Mouse (Mus musculus): ENCODE measurements around the gene Khsrp. TPM values are rescaled to one million over a fixed set of nuclear protein-coding genes. Genes with fewer than 3 reads are reported as not detected.
A peak's percentile ranks its signal among the peaks of the same experiment; 100 is the strongest.

Khsrp gene
- polyA plus RNA-seq, 1 experiment from 2014 or later: 25.6 TPM

- Histone ChIP-seq H3K27me3 (ENCODE audit: insufficient read depth, low read length) (peaks cover 9% of the 10 kb centered on the region), H3K27ac (ENCODE audit: low read length) (no peak overlapping the region), H3K9me3 (ENCODE audit: low read length) (no peaks in the 10 kb centered on the region), H3K4me2 (replicated peaks; ENCODE audit: low read depth, low read length) (no peak overlapping the region), H3K4me3 (ENCODE audit: low read length) (no peak overlapping the region), H3K9ac (replicated peaks; ENCODE audit: low read length) (no peak overlapping the region), H3K36me3 (ENCODE audit: insufficient read depth, low read length) (no peaks in the 10 kb centered on the region), H3K4me1 (ENCODE audit: insufficient read depth, low read length) (no peaks in the 10 kb centered on the region)
- 47% methylated on average over 8 of the region's 8 CpGs for whole genome bisulfite sequencing
- no peak for ATAC-seq (ENCODE audit: low FRiP score, low TSS enrichment)
Observed at GRCm38 (mm10) chr17:57038978-57039377, 7.7 kb upstream of the Khsrp start.

GRCm38 (mm10) chr17:57032854-57033253, 1.5 kb upstream of the Khsrp start:
- no peaks in the 10 kb centered on the region for H3K9me3 ChIP-seq (ENCODE audit: low read length)
- 89% methylated on average over 4 of the region's 4 CpGs for WGBS
- peak overlapping the region; percentile 60 for H3K4me2 ChIP-seq (replicated peaks; ENCODE audit: low read depth, low read length)
- peaks cover 8% of the 10 kb centered on the region for H3K36me3 ChIP-seq (ENCODE audit: insufficient read depth, low read length)
- H3K27ac ChIP-seq (ENCODE audit: low read length): no peak overlapping the region
- no peaks in the 10 kb centered on the region for H3K27me3 ChIP-seq (ENCODE audit: insufficient read depth, low read length)
- peak overlapping the region; percentile 49; the same call in 1 of the 2 replicates for H3K4me3 ChIP-seq (ENCODE audit: low read length)
- no peak for ATAC-seq (ENCODE audit: low FRiP score, low TSS enrichment)
- H3K9ac ChIP-seq (replicated peaks; ENCODE audit: low read length): no peak overlapping the region; the same call in 1 of the 2 replicates
- H3K4me1 ChIP-seq (ENCODE audit: insufficient read depth, low read length): peaks cover 18% of the 10 kb centered on the region

GRCm38 (mm10) chr17:57031661-57032420, 519 bp upstream of the Khsrp start:
- H3K4me2 ChIP-seq (replicated peaks; ENCODE audit: low read depth, low read length): peak overlapping the region; percentile 60
- peak overlapping the region; percentile 49 for H3K4me3 ChIP-seq (ENCODE audit: low read length)
- H3K4me1 ChIP-seq (ENCODE audit: insufficient read depth, low read length): peaks cover 18% of the 10 kb centered on the region
- H3K36me3 ChIP-seq (ENCODE audit: insufficient read depth, low read length): peaks cover 17% of the 10 kb centered on the region
- peak overlapping the region; percentile 77 for H3K9ac ChIP-seq (replicated peaks; ENCODE audit: low read length)
- peak overlapping the region; percentile 91 for H3K27ac ChIP-seq (ENCODE audit: low read length)
- under 1% methylated on average over 38 of the region's 38 CpGs for WGBS
- peak; percentile 97 for ATAC-seq (ENCODE audit: low FRiP score, low TSS enrichment)
- no peaks in the 10 kb centered on the region for H3K27me3 ChIP-seq (ENCODE audit: insufficient read depth, low read length)
- H3K9me3 ChIP-seq (ENCODE audit: low read length): no peaks in the 10 kb centered on the region

DNA sequence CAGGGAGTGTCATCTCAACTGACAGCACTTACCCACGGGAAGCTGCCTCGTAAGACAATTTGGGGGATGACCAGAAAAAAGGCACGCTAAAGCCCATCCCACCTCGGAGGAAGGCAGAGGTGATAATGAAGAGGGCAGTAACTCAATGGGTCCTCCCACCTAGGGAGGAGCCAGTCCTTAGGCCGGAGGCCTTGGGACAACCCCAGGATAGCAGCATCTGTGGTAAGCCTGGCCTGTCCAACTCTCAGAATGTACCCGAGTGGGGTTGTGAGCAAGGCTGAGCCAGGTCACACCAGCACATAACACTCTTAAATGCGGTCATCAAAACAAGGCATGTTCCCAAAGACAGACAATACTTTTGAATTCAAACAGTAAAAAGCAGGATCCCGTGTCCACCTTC, 1.6 kb downstream of the Khsrp start:
- Histone ChIP-seq H3K4me2 (replicated peaks; ENCODE audit: low read depth, low read length) (peak overlapping the region; percentile 76), H3K36me3 (ENCODE audit: insufficient read depth, low read length) (peaks cover 37% of the 10 kb centered on the region), H3K27me3 (ENCODE audit: insufficient read depth, low read length) (no peaks in the 10 kb centered on the region), H3K9me3 (ENCODE audit: low read length) (no peaks in the 10 kb centered on the region), H3K4me3 (ENCODE audit: low read length) (peak overlapping the region; percentile 91), H3K4me1 (ENCODE audit: insufficient read depth, low read length) (peaks cover 18% of the 10 kb centered on the region), H3K9ac (replicated peaks; ENCODE audit: low read length) (peak overlapping the region; percentile 100), H3K27ac (ENCODE audit: low read length) (no peak overlapping the region)
- ATAC-seq (ENCODE audit: low FRiP score, low TSS enrichment): no peak
- 18% methylated on average over 8 of the region's 8 CpGs for WGBS

GRCm38 (mm10) chr17:57027471-57027870, 3.9 kb downstream of the Khsrp start:
- H3K4me2 ChIP-seq (replicated peaks; ENCODE audit: low read depth, low read length): no peak overlapping the region
- H3K36me3 ChIP-seq (ENCODE audit: insufficient read depth, low read length): peaks cover 60% of the 10 kb centered on the region
- H3K4me1 ChIP-seq (ENCODE audit: insufficient read depth, low read length): peaks cover 16% of the 10 kb centered on the region
- H3K27me3 ChIP-seq (ENCODE audit: insufficient read depth, low read length): no peaks in the 10 kb centered on the region
- H3K9me3 ChIP-seq (ENCODE audit: low read length): no peaks in the 10 kb centered on the region
- H3K9ac ChIP-seq (replicated peaks; ENCODE audit: low read length): no peak overlapping the region
- ATAC-seq (ENCODE audit: low FRiP score, low TSS enrichment): no peak
- 89% methylated on average over 4 of the region's 4 CpGs for WGBS
- no peak overlapping the region for H3K27ac ChIP-seq (ENCODE audit: low read length)
- H3K4me3 ChIP-seq (ENCODE audit: low read length): no peak overlapping the region

- 93% methylated on average over 5 of the region's 5 CpGs for WGBS
- Histone ChIP-seq H3K9ac (replicated peaks; ENCODE audit: low read length) (no peak overlapping the region), H3K36me3 (ENCODE audit: insufficient read depth, low read length) (peaks cover 62% of the 10 kb centered on the region), H3K9me3 (ENCODE audit: low read length) (no peaks in the 10 kb centered on the region), H3K27ac (ENCODE audit: low read length) (no peak overlapping the region), H3K4me1 (ENCODE audit: insufficient read depth, low read length) (no peaks in the 10 kb centered on the region), H3K4me2 (replicated peaks; ENCODE audit: low read depth, low read length) (no peak overlapping the region), H3K27me3 (ENCODE audit: insufficient read depth, low read length) (no peaks in the 10 kb centered on the region), H3K4me3 (ENCODE audit: low read length) (no peak overlapping the region)
- ATAC-seq (ENCODE audit: low FRiP score, low TSS enrichment): no peak
Observed at GRCm38 (mm10) chr17:57020960-57021359, 10.4 kb downstream of the Khsrp start.

GRCm38 (mm10) chr17:57019693-57020092, 11.6 kb downstream of the Khsrp start:
- H3K4me3 ChIP-seq (ENCODE audit: low read length): no peak overlapping the region
- H3K4me2 ChIP-seq (replicated peaks; ENCODE audit: low read depth, low read length): no peak overlapping the region
- H3K27ac ChIP-seq (ENCODE audit: low read length): no peak overlapping the region
- no peaks in the 10 kb centered on the region for H3K4me1 ChIP-seq (ENCODE audit: insufficient read depth, low read length)
- WGBS: 94% methylated on average over 2 of the region's 2 CpGs
- no peak for ATAC-seq (ENCODE audit: low FRiP score, low TSS enrichment)
- no peaks in the 10 kb centered on the region for H3K9me3 ChIP-seq (ENCODE audit: low read length)
- peaks cover 50% of the 10 kb centered on the region for H3K36me3 ChIP-seq (ENCODE audit: insufficient read depth, low read length)
- no peaks in the 10 kb centered on the region for H3K27me3 ChIP-seq (ENCODE audit: insufficient read depth, low read length)
- H3K9ac ChIP-seq (replicated peaks; ENCODE audit: low read length): no peak overlapping the region

GRCm38 (mm10) chr17:57012245-57012795, 19.0 kb downstream of the Khsrp start:
- peak; percentile 9 for ATAC-seq (ENCODE audit: low FRiP score, low TSS enrichment)
- Histone ChIP-seq H3K9ac (replicated peaks; ENCODE audit: low read length) (peak overlapping the region; percentile 87), H3K9me3 (ENCODE audit: low read length) (no peaks in the 10 kb centered on the region), H3K36me3 (ENCODE audit: insufficient read depth, low read length) (peaks cover 15% of the 10 kb centered on the region), H3K4me2 (replicated peaks; ENCODE audit: low read depth, low read length) (peak overlapping the region; percentile 81), H3K27ac (ENCODE audit: low read length) (peak overlapping the region; percentile 89), H3K27me3 (ENCODE audit: insufficient read depth, low read length) (no peaks in the 10 kb centered on the region), H3K4me1 (ENCODE audit: insufficient read depth, low read length) (peaks cover 19% of the 10 kb centered on the region), H3K4me3 (ENCODE audit: low read length) (peak overlapping the region; percentile 60)
- 69% methylated on average over 13 of the region's 13 CpGs for WGBS

GRCm38 (mm10) chr17:57011236-57012141, 19.8 kb downstream of the Khsrp start, which contains the start of the genes Gtf2f1 and Gm17949:
Gene Gtf2f1 (minus strand): TSS chr17:57011288.
Gene Gm17949 (plus strand): TSS chr17:57011469.
- under 1% methylated on average over 51 of the region's 51 CpGs for WGBS
- no peaks in the 10 kb centered on the region for H3K9me3 ChIP-seq (ENCODE audit: low read length)
- H3K27ac ChIP-seq (ENCODE audit: low read length): peak within 1 kb of the TSS; percentile 89
- peaks cover 22% of the 10 kb centered on the region for H3K36me3 ChIP-seq (ENCODE audit: insufficient read depth, low read length)
- no peaks in the 10 kb centered on the region for H3K27me3 ChIP-seq (ENCODE audit: insufficient read depth, low read length)
- ATAC-seq (ENCODE audit: low FRiP score, low TSS enrichment): peak; percentile 92
- H3K9ac ChIP-seq (replicated peaks; ENCODE audit: low read length): peak within 1 kb of the TSS; percentile 87
- peak within 1 kb of the TSS; percentile 60 for H3K4me3 ChIP-seq (ENCODE audit: low read length)
- peak within 1 kb of the TSS; percentile 84 for H3K4me2 ChIP-seq (replicated peaks; ENCODE audit: low read depth, low read length)
- peaks cover 19% of the 10 kb centered on the region for H3K4me1 ChIP-seq (ENCODE audit: insufficient read depth, low read length)
